Mouse (Mus musculus) testis, postnatal 10 days (tissue): ENCODE data around the gene Ly6g6d.
"Not testable (repeated sequence)": the region's sequence is repeated elsewhere in the genome, so short reads cannot be mapped to it uniquely, and the experiment has no call there.

Experiments
- DNase-seq: peaks from one replicate; pipeline ENCODE4 v3.0.0; 2021; ENCODE audit warnings: low spot score

The Ly6g6d gene

DNA sequence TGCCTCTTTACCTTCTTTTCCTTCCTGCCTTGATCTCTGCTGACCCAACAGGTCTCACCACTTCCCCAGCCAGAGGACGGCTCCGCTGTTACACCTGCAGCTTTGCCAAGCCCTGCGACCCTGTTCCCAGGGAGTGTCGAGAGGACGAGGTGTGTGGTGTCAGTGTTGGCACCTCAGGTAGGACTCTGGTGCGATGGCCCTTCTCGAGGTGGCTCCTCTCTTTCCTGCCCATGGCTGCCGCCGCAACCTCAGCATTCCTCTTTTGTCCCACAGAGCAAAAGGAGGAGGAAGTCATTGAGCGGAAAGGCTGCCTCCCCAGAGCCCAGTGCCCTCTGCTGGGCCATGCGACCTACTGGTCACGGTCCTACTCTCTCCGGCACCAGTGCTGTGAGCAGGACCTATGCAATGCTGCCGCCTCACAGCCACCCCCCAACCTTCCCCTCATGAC is at the start of gene Ly6g6d:
Ly6g6d (minus strand) TSS at position 280 of the 448 bp plus-strand sequence.
- no peak for DNase-seq

DNA sequence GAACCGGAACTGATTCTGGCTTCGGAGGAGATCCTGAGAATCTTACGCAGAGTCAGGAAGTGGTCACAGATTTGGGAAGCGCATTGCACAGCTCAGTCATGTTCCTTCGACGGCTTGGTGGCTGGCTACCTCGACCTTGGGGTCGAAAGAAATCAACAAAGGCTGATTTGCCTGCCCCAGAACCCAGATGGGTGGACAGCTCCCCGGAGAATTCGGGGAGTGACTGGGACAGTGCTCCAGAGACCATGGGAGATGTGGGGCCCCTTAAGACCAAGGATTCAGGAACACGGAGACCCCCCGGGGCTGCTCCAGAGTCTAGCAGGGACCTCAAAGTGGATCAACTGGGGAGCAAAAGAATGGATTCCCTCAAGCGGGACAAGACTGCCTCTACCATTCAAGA is 49.2 kb upstream of the Ly6g6d start:
- no peak for DNase-seq

DNA sequence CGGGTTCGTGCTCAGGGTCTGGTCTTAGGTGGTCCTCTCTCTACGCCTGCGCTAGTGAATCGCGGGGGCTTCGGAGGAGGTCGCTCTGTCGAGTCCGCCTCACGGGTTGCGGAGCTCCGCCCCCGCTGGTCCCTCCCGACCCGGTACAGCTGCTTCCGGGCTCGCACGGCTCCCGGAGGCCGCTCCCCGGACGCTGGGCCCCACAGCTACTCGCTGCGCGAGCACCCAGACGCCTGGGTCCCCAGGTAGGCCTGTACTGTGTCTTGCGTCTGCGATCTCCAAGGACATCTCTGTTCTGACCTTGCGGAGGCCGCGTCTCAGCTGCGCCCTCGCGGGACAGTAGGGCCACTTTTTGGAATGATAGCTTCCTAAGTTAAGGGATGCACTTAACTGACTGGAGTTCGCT is 48.3 kb upstream of the Ly6g6d start, which contains the start of gene D17H6S53E:
D17H6S53E (plus strand) TSS at position 168 of the 406 bp plus-strand sequence.
- peak; percentile 81 for DNase-seq

DNA sequence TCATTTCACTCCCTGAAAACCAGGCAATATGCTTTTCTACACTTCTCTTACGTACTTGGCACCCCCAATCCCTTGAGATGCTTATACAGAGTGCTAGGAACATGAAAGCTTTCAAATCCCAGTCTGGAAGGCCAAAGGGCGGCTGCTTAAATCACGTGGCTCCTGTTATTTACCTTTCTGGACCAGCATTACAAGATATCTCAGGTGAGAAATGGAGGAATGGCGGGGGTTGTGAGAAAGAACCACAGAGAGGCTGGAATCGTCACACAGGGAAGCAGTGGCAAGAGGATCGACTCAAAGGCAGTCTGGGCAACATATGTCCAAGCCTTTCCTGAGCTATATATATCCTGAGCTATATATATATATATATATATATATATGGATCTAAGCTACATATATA is 47.7 kb upstream of the Ly6g6d start:
- no peak for DNase-seq

DNA sequence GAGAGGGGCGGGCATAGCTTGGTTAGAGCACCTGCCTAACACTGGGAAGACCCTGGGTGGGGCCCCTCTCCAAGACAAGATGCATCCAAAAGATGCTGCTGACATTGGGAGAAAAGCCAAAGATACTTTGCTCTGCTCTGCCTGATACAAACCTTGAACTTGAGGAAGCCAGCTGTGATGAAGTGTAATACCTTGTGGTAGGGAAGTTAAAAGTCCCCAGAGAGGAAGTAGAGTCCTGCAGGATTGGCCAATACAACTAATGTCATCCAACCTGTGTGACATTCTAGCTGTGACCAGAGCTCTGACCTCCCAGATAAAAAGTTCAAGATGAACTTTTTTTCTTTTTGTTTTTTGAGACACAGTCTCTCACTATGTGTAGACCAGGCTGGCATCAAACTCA is 47.2 kb upstream of the Ly6g6d start:
- DNase-seq: no peak

DNA sequence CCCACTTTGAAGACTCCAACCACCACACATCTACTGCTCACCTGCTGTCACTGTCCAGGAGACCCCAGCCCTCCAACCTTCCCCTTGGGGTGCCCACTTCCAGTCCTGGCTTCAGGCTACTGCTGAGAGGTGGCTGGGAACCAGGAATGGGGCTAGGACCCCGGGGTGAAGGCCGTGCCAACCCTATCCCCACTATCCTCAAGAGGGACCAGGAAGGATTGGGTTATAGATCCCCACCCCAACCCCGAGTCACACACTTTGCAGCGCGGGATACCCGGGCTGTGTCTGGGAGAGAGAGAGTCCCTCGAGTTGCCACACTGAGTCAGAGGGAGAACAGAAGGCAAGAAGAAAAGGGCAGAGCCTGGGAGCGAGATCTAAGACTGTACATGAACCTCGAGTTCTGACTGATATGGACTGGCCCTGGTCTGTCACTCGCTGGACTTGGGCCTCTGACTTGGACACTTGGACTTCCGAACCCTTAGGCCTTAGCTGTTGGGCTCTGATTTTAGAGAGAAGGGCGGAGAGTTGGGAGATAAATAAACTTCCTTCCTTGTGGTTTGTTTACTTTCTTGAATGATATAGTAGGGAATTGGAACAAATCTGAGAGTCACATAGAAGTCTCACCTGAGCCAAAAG is 46.5 kb upstream of the Ly6g6d start:
- DNase-seq: not testable (repeated sequence)

DNA sequence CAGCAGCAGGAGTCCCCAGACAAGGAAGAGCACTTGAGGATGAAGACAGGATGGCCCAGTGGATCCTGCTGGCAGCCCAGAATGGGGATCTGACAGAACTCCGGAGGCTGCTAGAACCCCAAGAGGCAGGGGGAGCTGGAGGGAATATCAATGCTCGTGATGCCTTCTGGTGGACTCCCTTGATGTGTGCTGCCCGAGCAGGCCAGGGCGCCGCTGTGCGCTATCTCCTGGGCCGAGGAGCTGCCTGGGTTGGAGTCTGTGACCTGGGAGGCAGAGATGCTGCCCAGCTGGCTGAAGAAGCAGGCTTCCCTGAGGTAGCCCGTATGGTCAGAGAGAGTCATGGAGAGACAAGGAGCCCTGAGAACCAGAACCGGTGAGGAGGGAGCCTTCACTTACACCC is 45.4 kb upstream of the Ly6g6d start:
- DNase-seq: not testable (repeated sequence)

DNA sequence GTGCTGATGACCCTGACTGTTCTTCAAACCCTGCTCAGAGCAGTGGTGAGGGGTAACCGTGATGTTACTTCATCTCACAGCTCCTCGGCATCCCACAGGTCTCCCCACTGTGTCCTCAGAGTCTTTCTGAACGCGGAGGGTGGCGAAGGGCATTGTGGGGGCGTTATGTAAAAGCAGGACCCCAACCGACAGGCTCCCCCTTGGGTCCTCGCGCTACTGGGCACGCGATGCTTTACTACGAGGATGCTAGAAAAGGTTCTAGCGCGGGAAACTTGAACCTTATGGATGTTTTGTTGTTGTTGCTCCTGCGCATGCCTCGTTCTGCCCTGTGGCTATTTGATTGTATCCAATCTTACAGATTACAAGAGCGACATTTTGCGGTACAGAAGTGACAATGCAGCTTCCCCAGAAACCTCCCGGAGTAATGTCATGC is 44.0 kb upstream of the Ly6g6d start, which contains the start of gene Csnk2b:
Csnk2b (minus strand) TSS at position 183 of the 433 bp plus-strand sequence.
- DNase-seq: peak; percentile 64

DNA sequence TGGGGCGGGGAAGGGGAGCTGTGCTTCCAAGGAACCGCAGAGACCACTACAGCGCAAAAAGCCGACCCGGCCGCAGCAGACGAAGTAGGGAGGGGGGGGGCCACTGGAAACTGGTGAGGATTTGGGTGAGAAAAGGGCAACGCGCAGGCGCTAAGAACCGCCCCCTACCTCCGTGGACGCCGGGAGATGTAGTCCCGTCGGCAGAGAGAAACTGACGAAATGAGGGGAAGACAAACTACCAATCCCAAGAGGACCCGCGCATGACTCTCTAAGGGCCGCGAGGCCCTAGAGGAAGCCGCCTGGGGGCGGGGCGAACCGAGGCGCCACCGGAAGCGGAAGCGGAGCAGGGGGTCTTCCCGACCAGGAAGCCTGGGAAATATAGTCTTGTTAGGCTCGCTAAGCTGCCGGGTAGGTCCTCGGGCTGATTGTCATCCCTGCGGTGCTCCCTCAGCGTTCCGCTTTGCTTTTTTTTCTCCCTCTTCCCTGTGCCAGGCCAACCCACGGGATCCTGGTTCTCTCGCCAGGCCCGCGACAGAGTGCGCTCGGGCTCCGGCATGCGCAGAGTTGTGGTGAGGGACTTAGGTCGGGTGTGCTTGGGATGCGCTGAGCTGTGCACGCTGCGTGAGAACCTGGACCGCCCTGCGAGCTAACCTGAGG is 43.4 kb upstream of the Ly6g6d start, which contains the start of gene Gpank1:
Gpank1 (plus strand) TSS at position 313 of the 657 bp plus-strand sequence.
- DNase-seq: peak; percentile 97

DNA sequence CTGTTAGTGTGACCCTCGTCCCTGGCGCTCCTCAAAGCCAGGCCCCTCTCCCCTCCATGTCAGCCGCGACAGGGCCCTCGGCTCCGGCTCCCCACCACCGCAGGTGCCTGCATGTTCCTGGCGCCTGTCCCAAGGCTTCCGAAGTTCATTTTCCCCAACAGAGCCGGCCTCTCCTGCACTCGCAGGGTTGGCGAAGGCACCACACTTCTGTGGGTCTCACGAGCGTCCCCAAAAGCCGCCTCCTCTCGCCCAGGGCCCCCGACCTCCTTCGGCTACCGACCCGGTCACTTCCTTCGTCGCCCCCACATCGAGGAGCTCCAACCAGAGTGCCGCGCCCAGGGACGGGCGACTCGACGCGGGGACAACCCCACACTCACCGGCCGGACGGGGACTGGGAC is 42.9 kb upstream of the Ly6g6d start:
- DNase-seq: peak; percentile 79

DNA sequence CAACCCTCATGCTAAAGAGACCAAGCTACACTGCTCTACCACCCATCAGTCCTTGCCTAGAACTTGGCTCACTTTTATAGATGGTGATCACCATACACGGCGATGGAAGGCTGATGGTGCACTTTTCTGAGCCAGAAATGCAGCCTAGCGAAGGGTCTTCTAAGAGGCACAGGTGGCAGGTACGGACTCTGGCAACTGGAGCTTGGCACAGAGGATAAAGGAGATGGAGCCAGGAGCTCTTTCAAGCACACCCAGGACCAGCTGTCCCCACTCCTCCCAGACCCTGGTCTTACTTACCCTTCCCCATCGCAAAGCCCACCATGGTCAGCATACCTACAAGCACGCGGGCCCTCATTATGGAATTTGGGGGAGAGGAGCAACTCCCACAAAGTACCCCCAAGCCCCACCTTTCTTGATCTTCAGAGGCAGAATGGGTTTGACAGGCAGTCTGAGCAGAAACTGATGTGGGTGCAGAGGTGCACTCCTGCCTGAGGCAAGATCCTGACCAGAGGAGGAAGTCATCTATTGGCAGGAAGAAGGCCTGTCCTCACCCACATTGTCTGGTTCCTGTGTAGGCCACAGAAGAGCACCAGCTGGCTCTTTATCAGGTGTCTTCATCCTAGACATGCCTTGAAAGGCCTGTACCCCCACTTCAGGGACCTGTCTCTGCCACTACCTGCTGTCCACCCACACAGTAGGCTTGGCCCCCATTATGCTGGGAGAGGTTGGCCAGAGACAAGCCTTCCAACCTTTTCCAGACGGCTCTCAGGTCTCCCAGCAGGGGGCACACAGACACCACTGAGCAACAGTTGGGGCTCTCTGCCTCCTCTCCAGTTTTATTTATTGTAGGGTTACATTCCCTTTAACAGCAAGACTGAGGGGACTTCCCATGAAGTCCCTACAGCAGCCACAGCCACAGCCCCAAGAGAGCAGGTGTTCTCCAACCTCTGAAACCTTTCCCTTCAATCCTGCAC is 37.5 kb upstream of the Ly6g6d start, which contains the start of gene Ly6g5b:
Ly6g5b (minus strand) TSS at position 383 of the 974 bp plus-strand sequence.
- peak; percentile 71 for DNase-seq

DNA sequence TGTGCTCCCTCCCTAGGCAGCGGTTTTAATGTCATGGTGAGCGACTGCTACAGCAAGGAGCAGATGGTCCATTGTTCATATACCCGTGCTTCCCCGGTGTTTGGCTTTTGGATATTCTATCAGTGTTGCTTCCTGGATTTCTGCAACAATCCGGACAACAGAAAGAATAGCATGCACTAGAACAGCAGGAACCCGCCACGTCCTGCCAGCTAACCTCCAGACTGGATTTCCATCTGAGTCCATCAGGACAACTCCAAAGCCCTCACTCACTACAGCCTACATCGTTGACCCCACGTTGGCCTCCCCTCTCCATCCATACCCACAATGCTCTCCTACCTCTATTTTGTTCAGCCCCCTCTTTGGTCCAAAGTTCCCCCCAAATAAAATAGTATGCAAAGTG is 33.9 kb upstream of the Ly6g6d start:
- DNase-seq: no peak

DNA sequence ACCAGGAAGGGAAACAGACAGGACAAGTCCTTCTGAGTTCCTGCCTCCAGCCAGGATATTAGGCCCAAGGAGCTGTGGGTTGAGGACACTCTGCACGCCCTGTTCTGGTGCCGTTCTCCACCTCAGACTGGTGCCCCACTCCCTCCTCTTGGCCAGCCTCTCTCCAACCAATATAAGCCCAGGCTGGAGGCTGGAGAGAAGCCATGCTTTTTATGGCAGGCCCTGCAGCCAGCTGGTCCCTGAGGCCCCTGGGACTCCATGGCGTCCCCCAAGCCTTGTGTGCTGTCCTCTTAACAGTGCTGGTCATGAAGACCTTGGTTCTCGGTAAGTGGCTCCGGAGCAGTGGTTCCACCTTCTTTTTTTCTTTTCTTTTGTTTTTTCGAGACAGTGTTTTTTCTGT is 30.2 kb upstream of the Ly6g6d start, which contains the start of gene Ly6g5c:
Ly6g5c (plus strand) TSS at position 183 of the 400 bp plus-strand sequence.
- DNase-seq: no peak

DNA sequence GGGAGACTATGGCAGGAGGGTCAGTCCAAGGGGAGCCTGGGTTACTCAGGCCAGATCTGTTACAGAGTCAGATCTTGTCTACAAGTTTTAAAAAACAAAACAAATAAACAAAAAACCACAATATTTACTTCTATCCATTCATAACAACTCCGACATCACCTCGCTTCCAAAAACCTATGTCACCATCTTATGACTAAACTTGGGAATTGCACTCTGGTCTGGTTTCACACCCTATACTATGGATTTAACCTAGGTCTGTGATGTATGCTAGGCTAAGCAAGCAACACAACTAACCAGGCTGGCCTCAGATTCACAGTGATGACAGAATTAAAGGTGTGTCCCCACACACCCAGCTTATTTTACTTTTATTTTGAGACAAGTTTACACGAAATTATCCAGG is 28.7 kb upstream of the Ly6g6d start:
- no peak for DNase-seq

DNA sequence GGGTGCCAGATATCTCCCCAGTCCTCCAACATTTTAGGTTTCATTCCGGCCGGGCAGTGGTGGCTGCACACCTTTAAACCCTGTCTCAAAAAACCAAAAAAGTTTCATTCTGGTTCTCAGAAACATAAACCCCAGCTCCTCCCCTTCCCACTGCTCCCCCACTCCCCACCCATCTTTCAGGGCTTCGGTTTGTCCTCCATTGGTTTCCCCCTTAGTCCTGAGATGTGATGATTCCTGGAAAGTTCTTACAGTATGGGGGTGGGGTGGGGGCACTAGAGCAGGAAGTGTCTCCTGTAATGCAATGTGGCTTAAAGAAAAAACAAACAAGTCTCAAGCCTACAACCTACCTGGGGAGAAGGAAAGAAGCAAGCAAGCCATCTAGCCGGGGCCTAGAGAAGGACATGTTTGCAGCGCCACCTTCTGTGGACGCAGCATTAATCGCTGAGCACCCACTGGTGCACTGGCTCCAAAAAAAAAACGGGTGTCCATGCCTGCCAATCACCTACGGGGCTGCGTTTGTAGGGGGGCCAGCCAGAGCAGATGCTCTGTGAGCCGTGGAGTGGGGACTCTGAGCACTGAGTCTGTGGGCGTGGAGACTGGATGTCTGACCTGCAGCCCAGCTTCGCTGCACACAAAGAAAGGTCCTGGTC is 28.0 kb upstream of the Ly6g6d start:
- DNase-seq: peak; percentile 64

DNA sequence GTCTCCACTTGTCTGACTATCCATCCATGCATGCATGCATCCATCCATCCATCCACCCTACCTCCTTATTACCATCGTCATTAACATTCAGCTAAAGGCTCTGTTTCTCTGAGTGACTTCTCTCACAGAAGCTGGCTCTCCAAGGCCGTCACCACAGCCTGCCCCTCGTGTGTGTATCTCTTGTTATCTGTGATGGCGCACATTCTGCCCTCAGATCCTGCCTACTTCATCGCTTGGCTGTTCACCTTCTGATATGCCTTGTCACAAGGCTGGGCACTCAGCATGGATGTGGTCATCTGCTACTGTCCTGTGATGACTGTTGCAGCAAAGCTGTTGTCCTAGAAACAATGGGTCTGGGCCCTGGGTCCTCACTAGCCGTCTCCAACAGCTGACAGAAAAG is 26.9 kb upstream of the Ly6g6d start:
- DNase-seq: no peak

DNA sequence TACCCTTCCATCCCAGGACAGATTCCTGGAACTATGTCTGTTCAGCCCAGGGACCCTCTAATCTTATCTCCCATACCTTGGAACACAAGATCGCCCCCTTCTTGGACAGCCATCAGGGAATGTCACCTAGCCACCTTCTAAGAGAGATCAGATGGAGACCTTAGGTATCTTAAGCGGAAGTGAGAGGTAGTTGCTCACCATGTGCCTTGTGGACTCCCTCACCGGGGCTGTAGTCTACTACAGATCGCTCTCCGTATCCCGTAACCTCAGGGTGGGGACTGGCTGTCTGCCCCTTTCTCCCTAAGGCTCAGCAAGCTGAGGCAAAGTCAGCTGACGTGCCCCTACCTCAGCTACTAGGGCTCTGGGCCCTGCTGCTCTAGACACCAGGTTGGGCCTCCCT is 26.2 kb upstream of the Ly6g6d start:
- no peak for DNase-seq

DNA sequence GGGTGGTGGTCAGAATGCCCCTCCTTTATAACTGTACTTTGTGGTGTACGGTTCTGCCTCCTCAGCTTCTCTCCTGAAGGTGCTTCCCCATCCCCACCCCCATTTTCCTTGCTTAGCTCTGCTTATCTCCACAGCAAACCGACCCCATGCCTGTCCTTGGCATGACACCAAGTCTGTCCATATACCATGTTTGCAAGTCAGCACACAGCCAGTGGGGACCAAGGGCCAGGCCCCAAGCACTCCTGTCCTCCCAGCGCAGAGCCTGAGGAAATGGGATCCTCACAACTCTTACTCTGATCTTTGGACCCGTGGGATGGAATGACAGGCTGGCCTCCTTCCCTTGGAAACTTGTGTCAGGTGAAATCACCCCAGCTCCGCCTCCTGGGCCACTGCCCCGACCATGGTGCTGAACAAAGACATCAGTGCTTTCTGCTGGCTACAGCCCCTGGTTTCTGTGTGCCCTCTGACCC is 25.4 kb upstream of the Ly6g6d start:
- no peak for DNase-seq

DNA sequence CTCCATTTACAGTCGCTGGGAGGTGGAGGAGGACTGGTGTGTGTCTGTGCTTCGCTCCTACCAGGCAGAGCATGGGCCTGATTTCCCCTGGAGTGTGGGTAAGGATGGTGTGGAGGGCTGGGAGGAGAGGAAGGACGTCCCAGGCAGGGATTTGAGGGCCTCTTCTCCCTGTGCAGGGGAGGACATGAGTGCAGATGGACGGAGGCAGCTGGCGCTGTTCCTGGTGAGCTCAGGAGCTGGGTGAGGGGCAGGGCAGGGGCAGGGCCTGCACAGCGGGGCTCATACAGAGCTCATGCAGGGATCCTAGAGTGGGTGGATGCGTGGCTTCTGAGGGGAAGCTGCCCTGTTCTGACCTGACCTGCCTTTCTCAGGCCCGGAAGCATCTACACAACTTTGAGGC is 24.4 kb upstream of the Ly6g6d start:
- no peak for DNase-seq

DNA sequence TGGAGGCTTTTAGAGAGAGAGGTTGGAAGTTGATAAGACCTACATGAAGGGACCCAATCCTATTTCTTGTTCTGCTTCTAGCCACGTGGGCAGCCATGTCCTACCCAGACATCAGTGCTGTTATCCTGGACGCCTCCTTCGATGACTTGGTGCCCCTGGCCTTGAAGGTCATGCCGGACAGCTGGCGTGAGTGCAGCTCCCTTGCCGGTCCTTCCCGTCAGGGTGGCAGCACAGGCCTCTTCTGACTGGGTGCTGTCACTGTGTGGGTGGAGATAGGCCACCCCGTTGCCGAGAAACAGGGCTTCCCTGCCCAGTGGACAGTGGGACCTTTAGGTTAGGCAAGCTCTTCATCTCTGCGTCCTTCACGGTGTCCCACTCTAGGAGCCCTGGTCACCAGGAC is 23.3 kb upstream of the Ly6g6d start:
- DNase-seq: no peak

DNA sequence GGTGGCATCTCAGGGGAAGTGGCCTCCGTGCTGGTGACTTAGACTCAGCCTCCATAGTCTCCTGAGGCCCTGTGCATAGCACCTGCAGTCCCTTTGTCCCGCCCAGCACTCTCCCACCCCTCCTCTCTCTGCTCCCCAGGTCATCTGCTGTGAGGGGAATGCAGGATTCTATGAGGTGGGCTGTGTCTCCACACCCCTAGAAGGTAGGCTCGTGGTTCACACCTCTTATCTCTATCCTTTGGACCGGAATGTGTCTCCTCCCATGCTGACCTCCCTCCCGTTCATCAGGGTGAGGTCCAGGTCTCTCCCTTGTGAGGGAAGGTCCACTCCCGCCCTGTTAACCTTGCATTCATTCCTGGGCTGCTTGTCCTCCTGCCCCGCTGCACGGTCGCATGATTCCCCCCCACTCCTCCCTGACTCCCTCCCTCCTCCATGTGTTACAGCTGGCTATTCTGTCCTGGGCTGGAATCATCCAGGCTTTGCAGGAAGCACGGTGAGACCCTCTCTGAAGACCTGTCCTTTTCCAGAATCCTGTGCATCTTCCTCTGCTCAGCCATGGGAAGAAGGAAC is 22.4 kb upstream of the Ly6g6d start:
- DNase-seq: no peak
